Mouse (Mus musculus): ENCODE measurements around the gene Ubxn7. TPM values are rescaled to one million over a fixed set of nuclear protein-coding genes. Genes with fewer than 3 reads are reported as not detected.
A peak's percentile ranks its signal among the peaks of the same experiment; 100 is the strongest.

The Ubxn7 gene
- polyA plus RNA-seq, 1 experiment from 2014 or later, result 14.0 TPM

- DNase-seq (ENCODE audit: low spot score) (no peak), ATAC-seq (replicated peaks; ENCODE audit: low FRiP score, low read depth) (no peak)
- Histone ChIP-seq H3K27me3 (ENCODE audit: insufficient read depth, low read length) (no peaks in the 10 kb centered on the region), H3K4me2 (ENCODE audit: low read length) (no peak overlapping the region), H3K4me1 (replicated peaks; ENCODE audit: insufficient read depth, low read length) (no peaks in the 10 kb centered on the region), H3K4me3 (replicated peaks; ENCODE audit: low read depth, low read length) (no peak overlapping the region), H3K36me3 (ENCODE audit: insufficient read depth, low read length) (peaks cover 19% of the 10 kb centered on the region; the same call in 1 of the 2 replicates), H3K27ac (no peak overlapping the region), H3K9me3 (replicated peaks; ENCODE audit: low read length) (no peaks in the 10 kb centered on the region), H3K9ac (ENCODE audit: low read depth, low read length) (no peak overlapping the region)
- whole genome bisulfite sequencing, result 89% methylated on average over 3 of the region's 3 CpGs
- no peak for TF ChIP-seq CTCF (IDR thresholded peaks at IDR 0.05; ENCODE audit: low read depth)
Observed at GRCm38 (mm10) chr16:32389841-32390240, 57.8 kb downstream of the Ubxn7 start.

- Histone ChIP-seq H3K27ac (no peak overlapping the region), H3K9me3 (replicated peaks; ENCODE audit: low read length) (no peaks in the 10 kb centered on the region), H3K4me3 (replicated peaks; ENCODE audit: low read depth, low read length) (no peak overlapping the region), H3K4me2 (ENCODE audit: low read length) (no peak overlapping the region), H3K36me3 (ENCODE audit: insufficient read depth, low read length) (0 out of 2 replicates have a peak, but pooled peaks cover 16% of the 10 kb centered on the region), H3K27me3 (ENCODE audit: insufficient read depth, low read length) (no peaks in the 10 kb centered on the region), H3K9ac (ENCODE audit: low read depth, low read length) (no peak overlapping the region), H3K4me1 (replicated peaks; ENCODE audit: insufficient read depth, low read length) (no peaks in the 10 kb centered on the region)
- WGBS, result 91% methylated on average over 3 of the region's 3 CpGs
- no peak for ATAC-seq (replicated peaks; ENCODE audit: low FRiP score, low read depth)
- no peak for TF ChIP-seq CTCF (IDR thresholded peaks at IDR 0.05; ENCODE audit: low read depth)
- no peak for DNase-seq (ENCODE audit: low spot score)
Observed at GRCm38 (mm10) chr16:32390882-32391281, 58.8 kb downstream of the Ubxn7 start.

- Histone ChIP-seq H3K4me1 (replicated peaks; ENCODE audit: insufficient read depth, low read length) (no peaks in the 10 kb centered on the region), H3K9ac (ENCODE audit: low read depth, low read length) (no peak overlapping the region), H3K4me3 (replicated peaks; ENCODE audit: low read depth, low read length) (no peak overlapping the region), H3K27me3 (ENCODE audit: insufficient read depth, low read length) (no peaks in the 10 kb centered on the region), H3K9me3 (replicated peaks; ENCODE audit: low read length) (no peaks in the 10 kb centered on the region), H3K4me2 (ENCODE audit: low read length) (no peak overlapping the region), H3K27ac (no peak overlapping the region; the same call in 1 of the 2 replicates), H3K36me3 (ENCODE audit: insufficient read depth, low read length) (0 out of 2 replicates have a peak, but pooled peaks cover 5% of the 10 kb centered on the region)
- WGBS, result 47% methylated on average over 6 of the region's 6 CpGs
- DNase-seq (ENCODE audit: low spot score) (peak; percentile 22), ATAC-seq (replicated peaks; ENCODE audit: low FRiP score, low read depth) (no peak)
- no peak for TF ChIP-seq CTCF (IDR thresholded peaks at IDR 0.05; ENCODE audit: low read depth)
Observed at GRCm38 (mm10) chr16:32395679-32396540, 63.9 kb downstream of the Ubxn7 start.

GRCm38 (mm10) chr16:32396541-32396835 is 64.4 kb downstream of the Ubxn7 start:
- WGBS, result 55% methylated on average over 3 of the region's 3 CpGs
- Histone ChIP-seq H3K36me3 (ENCODE audit: insufficient read depth, low read length) (0 out of 2 replicates have a peak, but pooled peaks cover 5% of the 10 kb centered on the region), H3K9me3 (replicated peaks; ENCODE audit: low read length) (no peaks in the 10 kb centered on the region), H3K27ac (no peak overlapping the region; the same call in 1 of the 2 replicates), H3K27me3 (ENCODE audit: insufficient read depth, low read length) (no peaks in the 10 kb centered on the region), H3K4me1 (replicated peaks; ENCODE audit: insufficient read depth, low read length) (no peaks in the 10 kb centered on the region), H3K4me3 (replicated peaks; ENCODE audit: low read depth, low read length) (no peak overlapping the region), H3K9ac (ENCODE audit: low read depth, low read length) (no peak overlapping the region), H3K4me2 (ENCODE audit: low read length) (no peak overlapping the region)
- TF ChIP-seq CTCF (IDR thresholded peaks at IDR 0.05; ENCODE audit: low read depth), result no peak
- ATAC-seq (replicated peaks; ENCODE audit: low FRiP score, low read depth) (no peak), DNase-seq (ENCODE audit: low spot score) (no peak)

GRCm38 (mm10) chr16:32398206-32398605 is 66.1 kb downstream of the Ubxn7 start:
- Histone ChIP-seq H3K9ac (ENCODE audit: low read depth, low read length) (no peak overlapping the region), H3K9me3 (replicated peaks; ENCODE audit: low read length) (no peaks in the 10 kb centered on the region), H3K27me3 (ENCODE audit: insufficient read depth, low read length) (no peaks in the 10 kb centered on the region), H3K36me3 (ENCODE audit: insufficient read depth, low read length) (0 out of 2 replicates have a peak, but pooled peaks cover under 1% of the 10 kb centered on the region), H3K4me3 (replicated peaks; ENCODE audit: low read depth, low read length) (no peak overlapping the region), H3K27ac (no peak overlapping the region), H3K4me1 (replicated peaks; ENCODE audit: insufficient read depth, low read length) (no peaks in the 10 kb centered on the region), H3K4me2 (ENCODE audit: low read length) (no peak overlapping the region)
- DNase-seq (ENCODE audit: low spot score) (no peak), ATAC-seq (replicated peaks; ENCODE audit: low FRiP score, low read depth) (no peak)
- TF ChIP-seq CTCF (IDR thresholded peaks at IDR 0.05; ENCODE audit: low read depth), result no peak
- 62% methylated on average over 3 of the region's 3 CpGs for WGBS

- ATAC-seq (replicated peaks; ENCODE audit: low FRiP score, low read depth) (no peak), DNase-seq (ENCODE audit: low spot score) (no peak)
- no peak within 1 kb of the TSS for H3K4me3 ChIP-seq (replicated peaks; ENCODE audit: low read depth, low read length)
- no peak within 1 kb of the TSS for H3K27ac ChIP-seq
- H3K36me3 ChIP-seq (ENCODE audit: insufficient read depth, low read length), result no peaks in the 10 kb centered on the region
- no peak for TF ChIP-seq CTCF (IDR thresholded peaks at IDR 0.05; ENCODE audit: low read depth)
- H3K4me1 ChIP-seq (replicated peaks; ENCODE audit: insufficient read depth, low read length), result no peaks in the 10 kb centered on the region
- WGBS, result 72% methylated on average over 7 of the region's 7 CpGs
- no peak within 1 kb of the TSS for H3K4me2 ChIP-seq (ENCODE audit: low read length)
- H3K9me3 ChIP-seq (replicated peaks; ENCODE audit: low read length), result no peaks in the 10 kb centered on the region
- no peaks in the 10 kb centered on the region for H3K27me3 ChIP-seq (ENCODE audit: insufficient read depth, low read length)
- H3K9ac ChIP-seq (ENCODE audit: low read depth, low read length), result no peak within 1 kb of the TSS
Observed at GRCm38 (mm10) chr16:32400267-32400666, 68.2 kb downstream of the Ubxn7 start, which contains the start of gene Tm4sf19. Tm4sf19 (plus strand) TSS chr16:32400506.
